Mouse (Mus musculus): ENCODE results near the gene Zbtb34. TPM values are rescaled to one million over a fixed set of nuclear protein-coding genes. Genes with fewer than 3 reads are reported as not detected.

Gene Zbtb34
- total RNA-seq, 4 experiments from 2014 or later: 12.1 to 15.1 (median 12.9) TPM

- DNase-seq (ENCODE audit: low spot score in 2 of 2): no peak
Observed at GRCm38 (mm10) chr2:33446796-33447195, 15.7 kb upstream of the Zbtb34 start.

GRCm38 (mm10) chr2:33445741-33446140 lies 14.6 kb upstream of the Zbtb34 start:
- DNase-seq (ENCODE audit: low spot score in 2 of 2): no peak

- DNase-seq (ENCODE audit: low spot score in 2 of 2): no peak
Observed at GRCm38 (mm10) chr2:33444862-33445261, 13.7 kb upstream of the Zbtb34 start.

GRCm38 (mm10) chr2:33444358-33444757 lies 13.2 kb upstream of the Zbtb34 start:
- DNase-seq (ENCODE audit: low spot score in 2 of 2): peak; percentile 73 to 79

GRCm38 (mm10) chr2:33442701-33443100 lies 11.6 kb upstream of the Zbtb34 start:
- no peak for DNase-seq (ENCODE audit: low spot score in 2 of 2)

- DNase-seq (ENCODE audit: low spot score in 2 of 2): no peak
Observed at GRCm38 (mm10) chr2:33440893-33441292, 9.8 kb upstream of the Zbtb34 start.

GRCm38 (mm10) chr2:33439980-33440670 lies 9.0 kb upstream of the Zbtb34 start:
- DNase-seq (ENCODE audit: low spot score in 2 of 2): no peak

GRCm38 (mm10) chr2:33439471-33439881 lies 8.4 kb upstream of the Zbtb34 start:
- DNase-seq (ENCODE audit: low spot score in 2 of 2): no peak

GRCm38 (mm10) chr2:33438377-33438776 lies 7.3 kb upstream of the Zbtb34 start:
- DNase-seq (ENCODE audit: low spot score in 2 of 2): no peak

GRCm38 (mm10) chr2:33437184-33437583 lies 6.1 kb upstream of the Zbtb34 start:
- no peak for DNase-seq (ENCODE audit: low spot score in 2 of 2)

- DNase-seq (ENCODE audit: low spot score in 2 of 2): no peak
Observed at GRCm38 (mm10) chr2:33436035-33436580, 5.0 kb upstream of the Zbtb34 start.

- no peak for DNase-seq (ENCODE audit: low spot score in 2 of 2)
Observed at GRCm38 (mm10) chr2:33435036-33435650, 4.0 kb upstream of the Zbtb34 start.

GRCm38 (mm10) chr2:33432877-33433276 lies 1.8 kb upstream of the Zbtb34 start:
- no peak for DNase-seq (ENCODE audit: low spot score in 2 of 2)

- DNase-seq (ENCODE audit: low spot score in 2 of 2): no peak
Observed at GRCm38 (mm10) chr2:33430081-33430770, 898 bp downstream of the Zbtb34 start.

- no peak for DNase-seq (ENCODE audit: low spot score in 2 of 2)
Observed at GRCm38 (mm10) chr2:33429339-33429738, 1.8 kb downstream of the Zbtb34 start.

- DNase-seq (ENCODE audit: low spot score in 2 of 2): no peak
Observed at GRCm38 (mm10) chr2:33426640-33427398, 4.3 kb downstream of the Zbtb34 start.

GRCm38 (mm10) chr2:33417454-33417853 lies 13.7 kb downstream of the Zbtb34 start:
- no peak for DNase-seq (ENCODE audit: low spot score in 2 of 2)

- no peak for DNase-seq (ENCODE audit: low spot score in 2 of 2)
Observed at GRCm38 (mm10) chr2:33414019-33414418, 17.1 kb downstream of the Zbtb34 start.

- DNase-seq (ENCODE audit: low spot score in 2 of 2): no peak
Observed at GRCm38 (mm10) chr2:33412111-33412510, 19.0 kb downstream of the Zbtb34 start.

GRCm38 (mm10) chr2:33403511-33404003 lies 27.6 kb downstream of the Zbtb34 start:
- no peak for DNase-seq (ENCODE audit: low spot score in 2 of 2)

GRCm38 (mm10) chr2:33402638-33403037 lies 28.5 kb downstream of the Zbtb34 start:
- no peak for DNase-seq (ENCODE audit: low spot score in 2 of 2)

Data from layer of hippocampus, adult 8-10 months (tissue).